Mouse (Mus musculus) hindbrain, postnatal 0 days (tissue): ENCODE measurements at regions not wholly inside any gene's neighbourhood (a gene's known extent, or its start where the extent isn't known, plus 50 kb on each side); places are given as distances from the start of the nearest gene placed in this dataset.

Experiments used
- ATAC-seq: fragments of 200-750 bp; cut with Nextera tagmentation; 2 replicates; pipeline ENCODE4 v1.8.0; 2017; ENCODE audit warnings: mild to moderate bottlenecking, moderate TSS enrichment, moderate library complexity
- DNase-seq: peaks from one replicate; pipeline ENCODE4 v3.0.0-alpha.2; 2015; ENCODE audit warnings: low spot score
- H3K27ac ChIP-seq: fragments of 300-500 bp; sonication (generic); 2 replicates; pipeline ENCODE4 v1.5.1; 2014; ENCODE audit warnings: mild to moderate bottlenecking
- H3K27me3 ChIP-seq: fragments of 300-500 bp; sonication (generic); 2 replicates; pipeline ENCODE4 v1.6.1; 2014; ENCODE audit warnings: low read length, mixed read lengths; ENCODE audit not compliant: insufficient read depth
- H3K36me3 ChIP-seq: fragments of 300-500 bp; sonication (generic); 2 replicates; pipeline ENCODE4 v1.6.1; 2014; ENCODE audit warnings: low read length, mixed read lengths; ENCODE audit not compliant: insufficient read depth
- H3K4me1 ChIP-seq: fragments of 300-500 bp; sonication (generic); 2 replicates; pipeline ENCODE4 v1.6.1; 2014; ENCODE audit warnings: antibody characterized with exemption, low read length, mixed read lengths; ENCODE audit not compliant: insufficient read depth
- H3K4me2 ChIP-seq: fragments of 300-500 bp; sonication (generic); 2 replicates; pipeline ENCODE4 v1.6.1; 2014; ENCODE audit warnings: low read depth, mild to moderate bottlenecking, low read length, moderate library complexity, mixed read lengths
- H3K4me3 ChIP-seq: fragments of 300-500 bp; sonication (generic); 2 replicates; pipeline ENCODE4 v1.5.1; 2014; ENCODE audit warnings: low read length
- H3K9ac ChIP-seq: fragments of 300-500 bp; sonication (generic); replicated peaks from 2 replicates; pipeline ENCODE4 v1.6.1; 2014; ENCODE audit warnings: mild to moderate bottlenecking, low read length, moderate library complexity, mixed read lengths
- H3K9me3 ChIP-seq: fragments of 300-500 bp; sonication (generic); 2 replicates; pipeline ENCODE4 v1.6.1; 2016; ENCODE audit warnings: low read length, mixed read lengths
- CTCF ChIP-seq: IDR thresholded peaks from 2 replicates; pipeline ENCODE4 v1.5.1; 2016; ENCODE audit warnings: antibody characterized with exemption, control low read depth, low read depth
- WGBS: fragments of 180-500 bp; shearing (Covaris S2); extraction: QIAGEN DNeasy Blood & Tissue Kit; methylation state at CpG from one replicate; pipeline ENCODE4 v1.1.7; 2014; 5-methylcytosine and 5-hydroxymethylcytosine counted together

DNA sequence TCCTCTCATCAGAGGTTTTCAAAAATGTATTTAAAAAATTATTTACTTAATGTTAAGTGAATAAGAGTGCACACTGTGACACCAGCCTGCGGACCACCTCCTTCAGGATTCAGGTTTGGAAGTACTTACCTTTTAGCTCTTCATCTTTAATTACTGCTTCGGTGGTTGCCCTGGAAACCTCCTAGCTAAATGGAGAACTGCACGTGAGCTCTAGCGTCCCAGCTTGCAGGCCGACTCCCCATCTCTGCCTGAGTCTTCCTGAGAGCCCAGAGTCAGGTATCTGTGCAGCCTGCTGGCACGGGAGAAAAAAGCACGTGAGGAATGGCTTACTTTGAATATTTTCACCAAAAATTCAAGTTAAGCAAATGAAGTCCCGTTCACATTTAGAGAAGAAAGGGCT is 207.5 kb upstream of the Klf14 start:
- no peaks in the 10 kb centered on the region for H3K27me3 ChIP-seq
- no peaks in the 10 kb centered on the region for H3K9me3 ChIP-seq
- no peak overlapping the region for H3K4me3 ChIP-seq
- H3K36me3 ChIP-seq, result no peaks in the 10 kb centered on the region
- H3K4me2 ChIP-seq, result no peak overlapping the region
- no peak for ATAC-seq
- DNase-seq, result no peak
- 54% methylated on average over 8 of the region's 8 CpGs for WGBS
- no peak overlapping the region for H3K9ac ChIP-seq
- H3K27ac ChIP-seq, result no peak overlapping the region
- peaks cover 5% of the 10 kb centered on the region; the same call in 1 of the 2 replicates for H3K4me1 ChIP-seq
- no peak for TF ChIP-seq CTCF

DNA sequence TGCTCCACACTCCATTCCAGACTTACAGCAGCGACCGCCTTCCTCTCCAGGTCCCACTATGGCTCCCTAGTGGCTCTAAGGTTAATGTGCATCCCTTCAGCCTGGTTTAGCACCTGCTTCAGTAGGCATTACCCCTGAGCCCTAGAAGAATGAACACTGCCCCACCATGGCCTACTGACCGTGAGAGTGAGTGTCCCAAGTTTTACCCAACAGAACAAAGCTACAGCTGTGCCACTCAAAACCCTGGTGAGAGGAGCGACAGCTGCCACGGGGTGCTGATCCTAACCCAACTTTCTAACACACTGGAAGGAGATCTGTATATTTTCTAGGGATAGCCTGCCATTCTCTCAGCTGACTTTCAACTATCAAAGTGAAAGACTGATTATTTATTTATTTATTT is 208.9 kb upstream of the Klf14 start:
- no peak overlapping the region for H3K27ac ChIP-seq
- ATAC-seq (no peak), DNase-seq (no peak)
- no peaks in the 10 kb centered on the region for H3K4me1 ChIP-seq
- H3K4me2 ChIP-seq, result no peak overlapping the region
- no peaks in the 10 kb centered on the region for H3K36me3 ChIP-seq
- H3K4me3 ChIP-seq, result no peak overlapping the region
- no peak overlapping the region for H3K9ac ChIP-seq
- no peaks in the 10 kb centered on the region for H3K9me3 ChIP-seq
- no peak for TF ChIP-seq CTCF
- 79% methylated on average over 5 of the region's 5 CpGs for WGBS
- no peaks in the 10 kb centered on the region for H3K27me3 ChIP-seq

DNA sequence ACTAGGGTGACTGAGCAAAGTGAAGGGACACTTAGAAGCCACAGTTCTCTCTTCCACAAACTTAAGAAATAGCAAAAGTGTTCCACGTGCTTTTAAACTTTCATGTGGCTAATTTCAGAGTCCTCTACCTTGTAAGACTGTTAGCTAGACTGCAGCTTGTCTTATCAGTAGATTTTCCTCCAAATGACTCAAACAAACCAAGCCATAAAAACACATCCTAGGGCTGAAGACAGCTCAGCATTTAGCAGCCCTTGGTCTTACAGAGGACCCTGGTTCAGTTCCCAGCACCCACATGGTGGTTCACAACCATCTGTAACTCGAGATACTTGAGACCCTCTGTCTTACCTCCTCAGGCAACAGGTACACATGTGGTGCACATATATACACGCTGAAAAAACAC is 209.9 kb upstream of the Klf14 start:
- no peaks in the 10 kb centered on the region for H3K27me3 ChIP-seq
- no peaks in the 10 kb centered on the region for H3K4me1 ChIP-seq
- no peak overlapping the region for H3K27ac ChIP-seq
- no peaks in the 10 kb centered on the region for H3K9me3 ChIP-seq
- ATAC-seq (no peak), DNase-seq (no peak)
- WGBS, result 85% methylated on average over 3 of the region's 3 CpGs
- H3K9ac ChIP-seq, result no peak overlapping the region
- H3K4me2 ChIP-seq, result no peak overlapping the region
- no peaks in the 10 kb centered on the region for H3K36me3 ChIP-seq
- no peak overlapping the region for H3K4me3 ChIP-seq
- TF ChIP-seq CTCF, result no peak

DNA sequence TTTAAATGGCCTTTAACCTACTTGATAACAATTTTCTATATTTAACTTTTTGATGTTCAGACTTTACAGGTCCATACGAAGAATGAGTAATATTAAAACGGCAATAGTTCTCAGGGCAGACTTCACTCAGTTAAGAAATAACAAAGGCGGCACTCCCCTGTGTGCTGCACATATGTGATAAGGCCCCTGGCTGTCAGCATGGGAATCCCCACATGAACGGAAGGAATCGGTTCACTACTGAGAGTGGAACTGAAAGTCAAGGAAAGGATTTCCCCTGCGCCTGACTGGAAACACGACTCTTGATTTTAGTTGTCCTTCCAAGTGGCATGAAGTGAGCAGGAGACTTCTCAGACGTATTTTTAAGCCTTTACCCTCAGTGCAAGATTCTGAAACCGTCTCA is 210.5 kb upstream of the Klf14 start:
- WGBS, result 80% methylated on average over 9 of the region's 9 CpGs

DNA sequence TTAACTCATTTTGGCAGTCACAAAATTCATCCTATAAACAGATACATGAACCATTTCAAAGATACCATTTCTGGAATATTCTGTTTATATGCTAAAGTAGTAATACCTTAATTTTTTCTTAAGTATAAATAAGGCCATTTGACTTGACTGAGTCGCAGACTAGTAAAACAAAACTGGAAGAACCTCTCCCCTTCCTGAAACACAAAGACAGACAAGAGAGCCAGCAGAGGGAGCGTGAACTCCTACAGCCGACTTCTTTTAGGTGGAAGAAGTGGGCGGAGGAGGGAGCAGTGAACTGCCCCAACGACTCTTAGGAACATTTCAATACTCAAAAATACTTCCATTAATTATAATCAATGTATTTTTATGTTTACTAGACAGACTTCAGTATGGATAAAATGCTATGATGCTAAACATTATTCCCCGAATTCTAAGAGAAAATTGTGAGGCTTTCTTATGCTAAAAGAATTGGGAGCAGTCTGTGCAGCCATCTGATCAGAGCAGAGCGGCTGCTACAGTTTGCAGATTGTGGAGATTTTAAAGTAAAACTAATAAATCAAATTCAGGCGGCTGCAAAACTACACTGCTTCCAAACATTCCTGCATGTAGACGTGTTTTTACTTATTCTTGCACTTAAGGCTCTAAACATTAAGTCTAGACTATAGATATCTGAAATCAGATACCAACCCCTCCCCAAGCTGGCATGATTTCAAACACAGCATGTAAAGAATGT is 211.2 kb upstream of the Klf14 start:
- no peak for ATAC-seq
- WGBS, result 64% methylated on average over 9 of the region's 9 CpGs

More for the DNA sequence above, 210.5 kb upstream of the Klf14 start:
- DNase-seq (no peak), ATAC-seq (no peak)
- Histone ChIP-seq H3K27ac (no peak overlapping the region), H3K4me1 (no peaks in the 10 kb centered on the region), H3K36me3 (no peaks in the 10 kb centered on the region), H3K4me3 (no peak overlapping the region), H3K4me2 (no peak overlapping the region), H3K9me3 (no peaks in the 10 kb centered on the region), H3K9ac (no peak overlapping the region), H3K27me3 (no peaks in the 10 kb centered on the region)
- TF ChIP-seq CTCF, result no peak

DNA sequence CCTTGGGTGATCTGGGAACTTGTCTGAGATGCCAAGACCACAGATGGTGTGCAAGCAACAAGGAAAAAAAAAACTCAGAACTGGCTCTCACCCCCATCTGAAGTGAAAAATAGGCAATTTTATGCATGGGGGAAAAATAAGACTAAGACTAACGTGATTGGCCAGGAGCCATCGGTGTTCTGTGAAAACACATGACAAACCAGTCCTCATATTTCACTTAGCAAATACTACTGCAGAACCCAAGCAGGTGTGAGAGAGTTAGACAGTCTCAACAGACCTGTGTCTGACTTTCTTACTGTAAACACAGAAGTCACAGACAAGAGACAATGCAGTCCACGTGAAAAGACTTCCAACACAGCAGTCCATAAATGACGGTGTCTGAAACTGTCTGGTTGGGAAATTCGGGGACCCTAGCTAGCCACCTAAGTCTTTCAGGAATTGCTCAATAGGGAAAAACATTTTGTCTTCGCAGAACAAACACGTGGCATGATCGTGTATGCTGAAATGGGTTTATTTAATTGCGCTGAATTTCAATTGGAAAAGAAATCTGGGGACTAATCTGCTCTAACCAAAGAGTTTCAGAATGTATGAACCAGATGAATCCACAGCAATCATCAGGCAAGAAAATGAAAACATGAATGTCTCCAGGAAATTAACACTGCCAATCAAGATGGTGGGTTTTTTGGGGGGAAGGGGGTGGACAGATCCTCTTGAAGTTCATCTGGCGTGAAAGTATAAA is 213.1 kb upstream of the Klf14 start:
- no peak for TF ChIP-seq CTCF
- DNase-seq (no peak), ATAC-seq (no peak)
- no peaks in the 10 kb centered on the region for H3K9me3 ChIP-seq
- H3K9ac ChIP-seq, result no peak overlapping the region
- H3K4me3 ChIP-seq, result no peak overlapping the region
- no peaks in the 10 kb centered on the region for H3K27me3 ChIP-seq
- no peak overlapping the region for H3K27ac ChIP-seq
- H3K4me1 ChIP-seq, result no peaks in the 10 kb centered on the region
- H3K4me2 ChIP-seq, result no peak overlapping the region
- WGBS, result 70% methylated on average over 10 of the region's 10 CpGs
- H3K36me3 ChIP-seq, result no peaks in the 10 kb centered on the region

More for the DNA sequence above, 211.2 kb upstream of the Klf14 start:
- no peak overlapping the region for H3K4me3 ChIP-seq
- no peak for DNase-seq
- no peaks in the 10 kb centered on the region for H3K36me3 ChIP-seq
- no peaks in the 10 kb centered on the region for H3K27me3 ChIP-seq
- H3K27ac ChIP-seq, result no peak overlapping the region
- no peak overlapping the region for H3K9ac ChIP-seq
- no peaks in the 10 kb centered on the region for H3K4me1 ChIP-seq
- peak; percentile 17 for TF ChIP-seq CTCF
- H3K4me2 ChIP-seq, result no peak overlapping the region
- no peaks in the 10 kb centered on the region for H3K9me3 ChIP-seq

DNA sequence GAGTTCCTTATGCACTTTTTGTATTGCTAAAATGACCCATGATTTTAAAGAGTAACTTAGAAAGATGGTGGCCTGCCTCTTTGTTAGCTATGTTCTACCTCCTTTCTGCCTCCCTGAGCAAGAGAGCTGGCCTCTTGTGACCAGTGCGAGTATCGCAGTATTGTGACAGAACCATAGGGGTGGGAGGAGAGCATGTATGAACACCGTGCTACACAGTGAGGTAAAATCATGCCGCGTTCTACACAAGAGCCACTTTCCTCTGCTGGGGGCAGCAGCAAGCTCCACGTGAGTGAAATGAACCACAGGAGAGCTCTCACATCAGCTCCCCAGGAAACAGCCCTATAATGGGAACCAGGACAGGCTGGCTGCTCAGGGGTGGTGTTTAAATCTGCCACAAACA is 216.9 kb upstream of the Klf14 start:
- Histone ChIP-seq H3K4me2 (no peak overlapping the region), H3K36me3 (no peaks in the 10 kb centered on the region), H3K27ac (no peak overlapping the region), H3K9me3 (no peaks in the 10 kb centered on the region), H3K9ac (no peak overlapping the region), H3K4me3 (no peak overlapping the region), H3K27me3 (no peaks in the 10 kb centered on the region), H3K4me1 (no peaks in the 10 kb centered on the region)
- ATAC-seq (peak; percentile 29; the same call in 1 of the 2 replicates), DNase-seq (no peak)
- 57% methylated on average over 6 of the region's 6 CpGs for WGBS
- TF ChIP-seq CTCF, result peak; percentile 19; the same call in 1 of the 2 replicates
